11 mouse cellular contexts compared by ENCODE assay signal in the genomic region with DNA sequence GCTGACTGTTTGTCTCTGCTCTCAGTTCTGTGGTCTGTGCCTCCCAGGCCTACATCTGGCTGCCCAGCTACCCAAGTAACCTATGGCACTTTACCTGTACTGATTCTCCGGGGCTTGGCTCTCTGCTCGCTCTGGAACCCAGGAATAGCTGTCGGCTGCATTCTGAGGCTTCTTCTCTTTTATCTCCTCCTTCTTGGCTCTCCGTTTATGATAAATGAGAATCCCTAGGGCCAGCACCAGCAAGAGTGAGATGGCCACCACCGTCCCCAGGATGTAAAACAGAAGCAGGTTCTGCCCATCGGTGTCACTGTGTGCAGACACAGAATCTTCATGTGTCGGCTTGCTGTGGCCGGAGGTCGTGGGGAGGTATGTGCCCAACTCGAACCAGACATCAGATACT. TPM values are rescaled to one million over a fixed set of nuclear protein-coding genes. Genes with fewer than 3 reads are reported as not detected.
DNase-seq lines count a peak whose midpoint lies in the region; ATAC-seq and TF ChIP-seq lines count a peak whose summit lies in the region.
"Had no signal": no experiment of that assay in that cellular context is flagged by ENCODE, and none has a peak within 500 bp of the region (broad histone marks: within the 10 kb centered on the region; RNA-seq: fewer than 3 reads in every experiment).

No protein-coding gene starts in this region.

- H3K9ac ChIP-seq in heart, embryonic 14.5 days (ENCODE audit: low read length) = peak overlapping the region; percentile 74
- H3K9ac ChIP-seq in heart, postnatal 0 days (replicated peaks; ENCODE audit: low read depth, low read length) = peak overlapping the region; percentile 57
- H3K9ac ChIP-seq in forebrain, embryonic 12.5 days = no peak overlapping the region

- WGBS in heart, embryonic 14.5 days = 60% methylated on average over 10 of the region's 10 CpGs
- 51% methylated on average over 10 of the region's 10 CpGs for WGBS in heart, postnatal 0 days
- 9% methylated on average over 10 of the region's 10 CpGs for WGBS in macrophage (ENCODE audit: missing documents)
- WGBS in forebrain, embryonic 12.5 days = 86% methylated on average over 10 of the region's 10 CpGs

- H3K9me3 ChIP-seq in heart, embryonic 14.5 days (ENCODE audit: control insufficient read depth, low read length) = no peaks in the 10 kb centered on the region
- H3K9me3 ChIP-seq in megakaryocyte, embryonic 14.5 days = no peaks in the 10 kb centered on the region
- no peaks in the 10 kb centered on the region for H3K9me3 ChIP-seq in heart, postnatal 0 days (replicated peaks; ENCODE audit: control insufficient read depth, low read length)
- H3K9me3 ChIP-seq in forebrain, embryonic 12.5 days = no peaks in the 10 kb centered on the region

- H3K4me2 ChIP-seq in heart, embryonic 14.5 days (ENCODE audit: low read length) = peak overlapping the region; percentile 47
- peak overlapping the region; percentile 55 for H3K4me2 ChIP-seq in heart, postnatal 0 days (ENCODE audit: low read depth, low read length)
- H3K4me2 ChIP-seq in forebrain, embryonic 12.5 days = no peak overlapping the region

- no peaks in the 10 kb centered on the region for H3K36me3 ChIP-seq in heart, embryonic 14.5 days (ENCODE audit: control insufficient read depth, insufficient read depth, low read length)
- peaks cover 17% of the 10 kb centered on the region for H3K36me3 ChIP-seq in megakaryocyte, embryonic 14.5 days (replicated peaks; ENCODE audit: low read length)
- 0 out of 2 replicates have a peak, but pooled peaks cover 3% of the 10 kb centered on the region for H3K36me3 ChIP-seq in heart, postnatal 0 days (replicated peaks; ENCODE audit: control insufficient read depth, insufficient read depth, low read length)
- peaks cover 14% of the 10 kb centered on the region; the same call in 1 of the 2 replicates for H3K36me3 ChIP-seq in macrophage (ENCODE audit: inconsistent target)
- H3K36me3 ChIP-seq in forebrain, embryonic 12.5 days (replicated peaks) = no peaks in the 10 kb centered on the region

- no peaks in the 10 kb centered on the region for H3K27me3 ChIP-seq in heart, embryonic 14.5 days (ENCODE audit: control insufficient read depth, insufficient read depth, low read length)
- peaks cover 1% of the 10 kb centered on the region for H3K27me3 ChIP-seq in megakaryocyte, embryonic 14.5 days (replicated peaks)
- no peaks in the 10 kb centered on the region for H3K27me3 ChIP-seq in heart, postnatal 0 days (ENCODE audit: control insufficient read depth, insufficient read depth, low read length)
- H3K27me3 ChIP-seq in forebrain, embryonic 12.5 days = no peaks in the 10 kb centered on the region

- TF ChIP-seq EP300 in heart, postnatal 0 days (IDR thresholded peaks at IDR 0.05; ENCODE audit: low read depth) = no peak

- DNase-seq in heart, postnatal 4 days = no peak
- no peak for DNase-seq in heart, postnatal 0 days (ENCODE audit: low spot score)
- DNase-seq: retina, postnatal 1 day; thymus, adult 18-20 months had no signal

- no peak for ATAC-seq in heart, embryonic 14.5 days (ENCODE audit: insufficient number of reproducible peaks, insufficient read depth, low FRiP score, low read depth)
- ATAC-seq in megakaryocyte, adult 5-6 weeks (ENCODE audit: poor library complexity, severe bottlenecking) = no peak
- no peak for ATAC-seq in heart, postnatal 0 days (ENCODE audit: insufficient read depth, low read depth)
- no peak for ATAC-seq in forebrain, embryonic 12.5 days (ENCODE audit: low FRiP score)
- no peak for ATAC-seq in erythroblast, adult 5-6 weeks (replicated peaks; ENCODE audit: low FRiP score, poor library complexity, severe bottlenecking)

- H3K27ac ChIP-seq in heart, embryonic 14.5 days (replicated peaks in 1 of 2; ENCODE audit: control insufficient read depth in 1 of 2, insufficient read depth in 1 of 2, low read depth in 2 of 2, low read length in 2 of 2) = peak overlapping the region; percentile 65 to 90
- H3K27ac ChIP-seq in heart, postnatal 0 days (ENCODE audit: low read depth) = peak overlapping the region; percentile 80
- peak overlapping the region; percentile 98 for H3K27ac ChIP-seq in macrophage
- H3K27ac ChIP-seq in forebrain, embryonic 12.5 days = no peak overlapping the region

- peak overlapping the region; percentile 34 to 39 for H3K4me3 ChIP-seq in heart, embryonic 14.5 days (ENCODE audit: control insufficient read depth in 1 of 2, insufficient read depth in 1 of 2, low read depth in 1 of 2, low read length in 2 of 2)
- H3K4me3 ChIP-seq in megakaryocyte, embryonic 14.5 days (replicated peaks) = peak overlapping the region; percentile 91
- H3K4me3 ChIP-seq in heart, postnatal 0 days (ENCODE audit: low read depth, low read length) = peak overlapping the region; percentile 43
- H3K4me3 ChIP-seq in macrophage (ENCODE audit: inconsistent target) = peak overlapping the region; percentile 80
- no peak overlapping the region for H3K4me3 ChIP-seq in forebrain, embryonic 12.5 days (replicated peaks)
- H3K4me3 ChIP-seq: erythroblast, embryonic 14.5 days had no signal

- H3K79me2 ChIP-seq in macrophage (ENCODE audit: inconsistent target) = peaks cover 82% of the 10 kb centered on the region

- peaks cover 0 to 4% of the 10 kb centered on the region in 2 experiments for H3K4me1 ChIP-seq in heart, embryonic 14.5 days (ENCODE audit: control insufficient read depth in 2 of 2, insufficient read depth in 2 of 2, low read length in 2 of 2)
- peaks cover 65% of the 10 kb centered on the region for H3K4me1 ChIP-seq in megakaryocyte, embryonic 14.5 days
- 0 out of 2 replicates have a peak, but pooled peaks cover 3% of the 10 kb centered on the region for H3K4me1 ChIP-seq in heart, postnatal 0 days (ENCODE audit: control insufficient read depth, insufficient read depth)
- no peaks in the 10 kb centered on the region for H3K4me1 ChIP-seq in forebrain, embryonic 12.5 days

- no peak for TF ChIP-seq CTCF in heart, postnatal 0 days (IDR thresholded peaks at IDR 0.05; ENCODE audit: low read depth)

RNA-seq across cellular contexts. Expression of gene Cd93, which starts 1.9 kb away (rescaled TPM):
- 31.2 and 32.0 TPM in 2 replicates for polyA plus RNA-seq in heart, embryonic 14.5 days (2014; fragmentation: Nextera tagmentation; extraction: Ambion mirVana)
- total RNA-seq in heart, postnatal 4 days (2021) = 100 to 1,000 TPM; 160 to 168 TPM
- polyA plus RNA-seq in megakaryocyte, embryonic 14.5 days (2012; ENCODE audit: insufficient read depth, low replicate concordance) = 1.2 TPM in 1 of 2 replicates, not detected in the other
- total RNA-seq in megakaryocyte, adult 5-6 weeks (2015) = 48.5 and 49.1 TPM in 2 replicates
- 61.8 and 65.4 TPM in 2 replicates for total RNA-seq in megakaryocyte, adult 5-6 weeks (2017)
- 106 and 120 TPM in 2 replicates for total RNA-seq in heart, postnatal 0 days (2014; rRNA removed; ENCODE audit: low replicate concordance)
- 21.1 and 21.2 TPM in 2 replicates for polyA plus RNA-seq in heart, postnatal 0 days (2015; fragmentation: Nextera tagmentation; extraction: Ambion mirVana)
- total RNA-seq in macrophage (2018; cell fraction: chromatin; rRNA removed) = 100 to 1,000 TPM in 15 of 26 experiments, 10 to 100 TPM in 11; 16.5 to 157 (median 107) TPM
- 100 to 1,000 TPM; 154 to 389 (median 241) TPM for total RNA-seq in macrophage (2018; cell fraction: cytosol; rRNA removed)
- 100 to 1,000 TPM in 25 of 26 experiments, 10 to 100 TPM in 1; 88.6 to 676 (median 368) TPM for total RNA-seq in macrophage (2018; cell fraction: nucleus; rRNA removed)
- polyA plus RNA-seq in macrophage (2018) = 156 to 277 TPM (median 258 TPM) in 3 replicates
- 5.7 and 6.4 TPM in 2 replicates for polyA plus RNA-seq in forebrain, embryonic 12.5 days (2016; fragmentation: Nextera tagmentation; extraction: Ambion mirVana)
- total RNA-seq in erythroblast, adult 5-6 weeks (2015; ENCODE audit: low replicate concordance) = 8.8 and 14.2 TPM in 2 replicates
- total RNA-seq in erythroblast, adult 5-6 weeks (2017; ENCODE audit: low replicate concordance) = 9.1 and 9.4 TPM in 2 replicates

RNA-seq across cellular contexts. Expression of gene Thbd, which starts 33.4 kb away (rescaled TPM):
- 13.6 and 20.0 TPM in 2 replicates for polyA plus RNA-seq in heart, embryonic 14.5 days (2014; fragmentation: Nextera tagmentation; extraction: Ambion mirVana)
- total RNA-seq in heart, postnatal 4 days (2021) = 10 to 100 TPM; 37.2 to 41.4 TPM
- polyA plus RNA-seq in megakaryocyte, embryonic 14.5 days (2012; ENCODE audit: insufficient read depth, low replicate concordance) = 1.2 TPM in 2 replicates
- 31.0 and 33.5 TPM in 2 replicates for total RNA-seq in megakaryocyte, adult 5-6 weeks (2015)
- 31.1 and 31.3 TPM in 2 replicates for total RNA-seq in megakaryocyte, adult 5-6 weeks (2017)
- total RNA-seq in heart, postnatal 0 days (2014; rRNA removed; ENCODE audit: low replicate concordance) = 50.6 and 52.6 TPM in 2 replicates
- 15.6 and 16.5 TPM in 2 replicates for polyA plus RNA-seq in heart, postnatal 0 days (2015; fragmentation: Nextera tagmentation; extraction: Ambion mirVana)
- 10 to 100 TPM in 8 of 26 experiments, 1 to 10 TPM in 17, under 1 TPM in 1; 0.67 to 27.2 (median 6.1) TPM for total RNA-seq in macrophage (2018; cell fraction: chromatin; rRNA removed)
- total RNA-seq in macrophage (2018; cell fraction: cytosol; rRNA removed) = 10 to 100 TPM in 7 of 26 experiments, 1 to 10 TPM in 19; 1.1 to 16.1 (median 4.2) TPM
- total RNA-seq in macrophage (2018; cell fraction: nucleus; rRNA removed) = 10 to 100 TPM in 14 of 26 experiments, 1 to 10 TPM in 12; 3.6 to 35.6 (median 10.9) TPM
- polyA plus RNA-seq in macrophage (2018) = 3.9 to 10.3 TPM (median 4.0 TPM) in 3 replicates
- polyA plus RNA-seq in forebrain, embryonic 12.5 days (2016; fragmentation: Nextera tagmentation; extraction: Ambion mirVana) = 4.1 and 4.8 TPM in 2 replicates
- total RNA-seq in erythroblast, adult 5-6 weeks (2015; ENCODE audit: low replicate concordance) = 2.3 and 3.1 TPM in 2 replicates
- total RNA-seq in erythroblast, adult 5-6 weeks (2017; ENCODE audit: low replicate concordance) = 2.9 and 4.7 TPM in 2 replicates
- polyA plus RNA-seq: erythroblast, embryonic 14.5 days had no signal

RNA-seq across cellular contexts. Expression of gene Sstr4, which starts 46.3 kb away (rescaled TPM):
- polyA plus RNA-seq in heart, embryonic 14.5 days (2014; fragmentation: Nextera tagmentation; extraction: Ambion mirVana) = 0.78 and 1.5 TPM in 2 replicates
- total RNA-seq in heart, postnatal 4 days (2021) = under 1 TPM; 0.79 to 0.81 TPM
- polyA plus RNA-seq in megakaryocyte, embryonic 14.5 days (2012; ENCODE audit: insufficient read depth, low replicate concordance) = not detected in 2 replicates
- 0.80 TPM in 1 of 2 replicates, not detected in the other for total RNA-seq in megakaryocyte, adult 5-6 weeks (2015)
- 1.5 TPM in 1 of 2 replicates, not detected in the other for total RNA-seq in megakaryocyte, adult 5-6 weeks (2017)
- total RNA-seq in heart, postnatal 0 days (2014; rRNA removed; ENCODE audit: low replicate concordance) = 0.31 and 4.4 TPM in 2 replicates
- polyA plus RNA-seq in heart, postnatal 0 days (2015; fragmentation: Nextera tagmentation; extraction: Ambion mirVana) = 0.14 and 0.43 TPM in 2 replicates
- not detected for total RNA-seq in macrophage (2018; cell fraction: chromatin; rRNA removed)
- not detected for total RNA-seq in macrophage (2018; cell fraction: cytosol; rRNA removed)
- total RNA-seq in macrophage (2018; cell fraction: nucleus; rRNA removed) = not detected
- not detected in 3 replicates for polyA plus RNA-seq in macrophage (2018)
- 0.70 and 1.00 TPM in 2 replicates for polyA plus RNA-seq in forebrain, embryonic 12.5 days (2016; fragmentation: Nextera tagmentation; extraction: Ambion mirVana)
- not detected in 2 replicates for total RNA-seq in erythroblast, adult 5-6 weeks (2015; ENCODE audit: low replicate concordance)
- 0.77 TPM in 1 of 2 replicates, not detected in the other for total RNA-seq in erythroblast, adult 5-6 weeks (2017; ENCODE audit: low replicate concordance)
- polyA plus RNA-seq: erythroblast, embryonic 14.5 days had no signal
